Mouse (Mus musculus): Measurements from ENCODE around the gene Ap3d1. TPM values are rescaled to one million over a fixed set of nuclear protein-coding genes. Genes with fewer than 3 reads are reported as not detected.
A peak's percentile ranks its signal among the peaks of the same experiment; 100 is the strongest.

The Ap3d1 gene
- total RNA-seq, 2 experiments from 2014 or later = 140 to 153 TPM

DNA sequence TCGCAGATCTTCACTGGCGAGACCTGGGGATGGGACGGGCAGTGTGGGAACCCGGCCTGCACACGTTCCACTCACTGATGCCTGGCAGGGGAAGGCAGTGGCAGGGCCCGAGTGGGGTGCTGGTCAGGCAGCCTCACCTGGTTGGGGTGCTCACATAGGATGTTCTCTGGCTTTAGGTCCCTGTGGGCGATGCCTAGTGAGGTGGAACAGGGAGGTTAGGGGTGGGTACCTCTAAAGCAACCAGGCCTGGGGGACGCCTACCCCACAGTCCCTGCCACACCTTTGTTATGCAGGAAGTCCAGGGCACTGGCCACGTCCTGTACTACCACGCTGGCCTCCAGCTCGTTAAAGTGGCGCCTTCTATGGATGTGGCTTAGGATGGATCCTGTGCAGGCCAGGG lies 73.0 kb downstream of the Ap3d1 start:
- no peak for DNase-seq (ENCODE audit: low spot score in 2 of 2)

DNA sequence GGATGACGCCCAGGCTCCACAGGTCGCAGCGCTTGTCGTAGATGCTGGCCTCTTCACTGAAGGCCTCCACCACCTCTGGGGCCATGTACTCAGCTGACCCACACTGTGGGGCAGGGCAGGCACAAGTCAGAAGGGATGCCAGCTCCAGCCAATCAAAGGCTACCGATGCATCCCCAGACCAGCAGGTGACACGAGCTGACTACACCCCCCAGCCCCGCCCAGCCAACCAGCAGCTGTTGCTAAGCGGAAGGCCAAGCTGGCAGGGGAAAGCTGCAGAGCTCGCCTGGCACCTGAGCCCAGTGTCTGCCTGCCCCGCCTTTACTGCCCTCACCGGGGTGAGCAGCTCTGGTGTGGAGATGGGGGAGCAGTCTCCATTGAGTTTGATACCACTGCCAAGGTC lies 73.5 kb downstream of the Ap3d1 start:
- DNase-seq (ENCODE audit: low spot score in 2 of 2) = no peak

DNA sequence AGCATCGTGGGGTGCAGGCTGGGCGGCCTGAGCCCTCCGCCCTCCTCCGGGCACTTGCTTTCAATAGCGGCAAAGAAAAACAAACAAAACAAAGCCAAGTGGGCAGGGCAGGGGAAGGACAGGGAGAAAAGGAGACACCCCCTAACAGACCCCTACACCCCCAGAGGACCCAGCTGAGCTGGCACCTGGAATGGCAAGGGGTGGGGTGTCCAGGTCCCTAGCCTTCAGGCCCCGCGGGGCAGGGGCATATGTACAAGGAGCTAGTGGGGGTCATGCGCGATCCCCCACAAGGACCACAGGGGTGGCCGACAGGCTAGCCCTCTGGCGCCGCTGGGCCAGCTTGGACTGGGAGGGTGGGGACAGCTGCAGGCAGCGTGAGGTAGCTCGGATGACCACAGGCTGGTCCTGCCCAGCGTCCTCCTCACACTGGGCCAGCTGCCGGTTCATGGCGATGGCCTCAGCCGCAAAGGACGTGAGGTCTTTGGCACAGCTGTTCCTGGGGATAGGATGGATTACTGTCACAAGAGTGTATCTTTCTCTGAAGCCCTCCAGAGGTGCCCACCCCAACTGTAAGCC lies 75.1 kb downstream of the Ap3d1 start:
- DNase-seq (ENCODE audit: low spot score in 2 of 2) = no peak

DNA sequence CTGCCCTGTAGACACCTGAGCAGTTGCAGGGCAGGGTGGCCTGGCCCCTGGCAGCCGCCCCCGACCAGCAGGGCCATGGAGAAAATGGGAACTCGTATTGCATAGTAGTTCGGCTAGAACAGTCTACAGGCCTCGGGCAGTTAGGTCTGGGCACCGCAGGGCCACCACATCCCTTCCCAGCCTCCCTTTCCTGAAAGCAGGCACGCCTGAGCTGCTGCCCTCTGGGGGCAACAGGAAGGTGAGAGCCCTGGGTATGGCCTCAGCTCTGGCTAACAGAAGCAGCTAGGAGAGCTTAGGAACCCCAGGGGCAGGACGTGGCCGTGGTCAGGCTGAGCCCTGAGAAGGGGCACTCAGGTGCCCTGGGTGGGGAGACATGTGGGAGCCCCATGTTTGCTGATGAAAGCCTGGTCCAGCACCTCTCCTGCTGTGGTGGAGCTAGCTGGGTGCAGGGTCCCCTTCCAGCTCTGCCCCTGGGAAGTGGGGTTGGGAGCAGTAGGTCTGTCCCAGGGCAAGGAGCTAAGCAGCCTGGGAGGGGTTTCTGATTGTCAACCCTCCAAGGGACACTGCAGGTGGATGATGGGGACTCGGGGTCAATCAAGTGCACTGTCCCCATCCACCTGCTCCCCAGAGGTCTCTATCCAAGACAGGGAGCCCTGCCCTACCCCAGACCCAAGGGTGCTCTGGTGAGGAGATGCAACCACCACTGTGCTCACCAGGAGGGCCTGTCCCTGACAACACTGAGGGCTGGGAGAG lies 75.9 kb downstream of the Ap3d1 start:
- no peak for DNase-seq (ENCODE audit: low spot score in 2 of 2)

DNA sequence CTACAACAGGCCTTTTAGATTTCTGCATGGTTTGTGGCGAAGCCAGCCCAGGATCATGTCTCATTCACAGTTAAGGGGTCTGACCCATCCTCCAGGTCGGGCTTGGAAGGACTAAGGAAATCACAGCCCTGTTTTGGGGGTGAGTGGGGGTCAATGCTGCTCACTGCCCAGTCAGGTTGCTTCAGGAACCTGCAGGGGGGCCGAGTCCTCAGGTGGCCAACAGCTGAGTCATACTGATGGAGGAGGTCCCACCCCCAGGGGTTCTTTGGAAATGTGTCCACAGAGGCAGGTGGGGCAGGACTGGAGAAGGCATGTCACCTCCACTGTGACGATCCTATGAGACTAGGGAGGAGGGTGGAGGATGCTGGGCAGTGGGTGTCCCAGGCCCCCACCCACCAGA lies 76.6 kb downstream of the Ap3d1 start:
- no peak for DNase-seq (ENCODE audit: low spot score in 2 of 2)

DNA sequence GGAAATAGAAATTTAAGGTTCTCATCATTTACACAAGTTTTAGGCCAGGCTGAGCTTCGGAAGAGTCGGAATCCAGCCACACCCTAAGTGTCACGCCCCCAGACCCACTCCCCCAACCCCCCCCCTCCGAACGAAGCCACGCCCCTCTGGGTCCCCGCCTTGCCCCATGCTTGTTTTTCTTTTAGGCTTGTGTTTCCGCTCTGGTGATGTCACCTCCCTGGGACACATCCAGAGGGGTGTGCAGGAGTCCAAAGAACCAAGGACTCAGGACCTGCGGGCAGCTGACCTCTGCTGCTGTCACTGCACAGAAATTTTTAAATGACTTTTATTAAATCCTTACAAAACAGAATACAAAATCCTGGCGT lies 77.1 kb downstream of the Ap3d1 start:
- no peak for DNase-seq (ENCODE audit: low spot score in 2 of 2)

DNA sequence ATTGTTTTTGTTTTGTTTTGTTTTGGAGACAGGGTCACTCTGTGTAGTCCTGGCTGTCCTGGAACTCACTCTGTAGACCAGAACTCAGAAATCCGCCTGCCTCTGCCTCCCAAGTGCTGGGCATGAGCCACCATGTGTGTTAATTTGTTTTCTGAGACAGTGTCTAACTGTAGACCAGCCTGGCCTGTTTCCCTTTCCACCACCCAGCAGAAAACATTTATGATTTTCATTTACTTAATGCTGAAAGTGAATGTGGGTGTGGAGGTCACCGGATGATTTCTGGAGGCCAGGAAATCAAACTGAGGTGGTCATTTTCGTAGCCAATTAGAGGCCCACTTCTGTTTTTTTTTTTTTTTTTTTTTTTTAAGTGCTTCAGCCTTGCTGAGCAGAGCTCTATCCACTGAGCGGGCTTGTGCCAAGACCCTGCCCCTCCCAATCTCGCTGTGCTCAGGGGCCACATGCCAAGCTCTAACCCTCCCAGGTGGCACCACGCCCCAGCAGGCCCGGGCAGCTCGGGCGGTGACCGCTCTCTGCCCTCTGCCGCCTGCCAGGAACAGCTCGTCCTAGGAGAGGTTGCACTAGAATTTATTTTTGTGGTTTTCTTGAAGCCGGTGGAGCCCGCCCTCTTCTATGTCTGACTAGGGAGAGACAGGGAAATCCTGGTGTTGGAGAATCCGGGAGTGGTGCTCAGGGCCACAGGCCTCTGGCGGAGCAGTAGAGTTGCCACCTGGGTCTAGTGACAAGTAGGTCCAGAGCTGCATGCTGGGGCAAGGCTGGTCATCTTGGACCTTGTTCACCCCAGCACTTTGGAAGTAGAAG lies 77.7 kb downstream of the Ap3d1 start:
- no peak for DNase-seq (ENCODE audit: low spot score in 2 of 2)

DNA sequence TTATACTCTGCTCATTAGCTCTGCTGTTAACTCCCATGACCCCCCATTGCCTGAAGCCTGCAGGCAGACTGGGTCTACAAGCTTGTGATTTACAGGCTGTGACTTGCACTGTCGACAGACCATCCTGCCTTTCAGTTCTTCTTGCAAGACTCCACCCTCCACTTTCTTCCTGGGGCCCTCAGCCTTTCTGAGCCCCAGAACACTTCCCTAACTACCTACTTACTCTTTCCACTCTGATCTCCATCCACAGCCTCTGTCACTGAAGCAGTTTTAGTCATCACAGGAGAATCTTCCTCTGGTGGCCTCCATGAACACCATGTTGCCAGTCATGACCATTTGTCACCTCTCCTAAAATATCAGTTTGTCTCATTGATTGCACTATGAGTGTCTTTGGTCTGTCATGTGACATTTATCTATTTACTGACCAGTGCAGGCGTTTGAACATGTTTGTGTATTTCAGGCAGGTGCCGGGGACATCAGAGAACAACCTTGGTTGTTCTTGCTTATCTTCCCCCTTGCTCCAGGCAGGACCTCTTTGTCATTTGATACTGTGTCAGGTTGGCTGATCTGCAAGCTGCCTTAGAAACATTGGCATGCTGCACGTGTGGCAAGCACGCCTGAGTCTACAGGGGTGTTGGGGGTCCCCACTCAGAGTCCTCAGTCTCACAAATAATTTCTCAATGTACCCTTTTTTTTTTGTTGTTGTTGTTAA lies 78.4 kb downstream of the Ap3d1 start:
- DNase-seq (ENCODE audit: low spot score in 2 of 2) = no peak

GRCm38 (mm10) chr10:80661149-80661548 lies 80.9 kb downstream of the Ap3d1 start:
- no peak for DNase-seq (ENCODE audit: low spot score in 2 of 2)

GRCm38 (mm10) chr10:80659213-80659612 lies 82.9 kb downstream of the Ap3d1 start:
- peak; percentile 79 to 85 for DNase-seq (ENCODE audit: low spot score in 2 of 2)

DNA sequence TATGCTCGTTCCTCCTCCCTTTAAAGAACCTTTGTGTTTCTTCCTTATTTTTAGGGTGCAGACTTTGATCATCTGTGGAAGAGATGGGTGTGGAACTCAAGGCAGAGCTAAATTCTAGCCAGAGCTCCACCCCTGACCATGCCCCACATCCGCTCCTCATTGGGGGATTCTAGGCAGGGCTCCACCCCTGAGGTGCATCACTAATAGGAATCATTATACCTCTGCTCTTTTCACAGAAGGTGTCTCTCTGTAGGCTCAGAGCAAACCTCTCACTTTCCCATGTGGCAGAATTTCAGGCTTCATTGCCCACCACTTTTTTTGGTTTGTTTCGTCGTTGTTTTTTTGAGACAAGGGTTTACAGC lies 83.2 kb downstream of the Ap3d1 start:
- DNase-seq (ENCODE audit: low spot score in 2 of 2) = no peak

GRCm38 (mm10) chr10:80658194-80658840 lies 83.7 kb downstream of the Ap3d1 start:
- DNase-seq (ENCODE audit: low spot score in 2 of 2) = no peak

Other genes with a start within 250 kb of the Ap3d1 start
- not detected for gene Onecut3, start 247.4 kb downstream of the Ap3d1 start, total RNA-seq (2021)
- under 1 TPM; 0.12 to 0.21 TPM for gene Atp8b3, start 203.1 kb downstream of the Ap3d1 start, total RNA-seq (2021)
- 10 to 100 TPM; 41.4 to 42.3 TPM for gene Rexo1, start 180.7 kb downstream of the Ap3d1 start, total RNA-seq (2021)
- 10 to 100 TPM; 54.8 to 68.7 TPM for gene Klf16, start 164.9 kb downstream of the Ap3d1 start, total RNA-seq (2021)
- 100 to 1,000 TPM; 179 to 185 TPM for gene Abhd17a, start 151.9 kb downstream of the Ap3d1 start, total RNA-seq (2021)
- gene Scamp4, start 139.4 kb downstream of the Ap3d1 start, total RNA-seq (2021) = 10 to 100 TPM; 49.1 to 50.5 TPM
- 1 to 10 TPM; 2.3 to 6.4 TPM for gene Adat3, start 139.4 kb downstream of the Ap3d1 start, total RNA-seq (2021)
- gene Gm49322, start 136.2 kb downstream of the Ap3d1 start, total RNA-seq (2021) = 1 to 10 TPM; 3.5 to 3.7 TPM
- gene Csnk1g2, start 119.4 kb downstream of the Ap3d1 start, total RNA-seq (2021) = 100 to 1,000 TPM; 253 to 267 TPM
- 10 to 100 TPM; 87.6 to 93.8 TPM for gene Btbd2, start 85.2 kb downstream of the Ap3d1 start, total RNA-seq (2021)
- 10 to 100 TPM; 43.3 to 47.7 TPM for gene Mknk2, start 64.2 kb downstream of the Ap3d1 start, total RNA-seq (2021)
- 10 to 100 TPM; 17.1 to 17.2 TPM for gene Mob3a, start 40.3 kb downstream of the Ap3d1 start, total RNA-seq (2021)
- gene Izumo4, start 40.1 kb downstream of the Ap3d1 start, total RNA-seq (2021) = 10 to 100 TPM; 42.6 to 45.2 TPM
- 10 to 100 TPM; 43.0 to 44.4 TPM for gene Dot1l, start 12.9 kb upstream of the Ap3d1 start, total RNA-seq (2021)
- gene Sf3a2, start 55.9 kb upstream of the Ap3d1 start, total RNA-seq (2021) = 10 to 100 TPM; 46.8 to 53.3 TPM
- gene Plekhj1, start 56.4 kb upstream of the Ap3d1 start, total RNA-seq (2021) = 10 to 100 TPM; 66.1 to 77.7 TPM
- 1 to 10 TPM; 2.4 to 2.9 TPM for gene Amh, start 63.0 kb upstream of the Ap3d1 start, total RNA-seq (2021)
- 1 to 10 TPM; 6.6 to 8.0 TPM for gene Jsrp1, start 71.2 kb upstream of the Ap3d1 start, total RNA-seq (2021)
- gene Oaz1, start 84.4 kb upstream of the Ap3d1 start, total RNA-seq (2021) = 100 to 1,000 TPM; 517 to 561 TPM
- 10 to 100 TPM; 35.4 to 45.0 TPM for gene Lingo3, start 101.8 kb upstream of the Ap3d1 start, total RNA-seq (2021)
- gene Lsm7, start 112.9 kb upstream of the Ap3d1 start, total RNA-seq (2021) = 10 to 100 TPM; 34.8 to 48.8 TPM
- gene Sppl2b, start 113.0 kb upstream of the Ap3d1 start, total RNA-seq (2021) = 10 to 100 TPM; 45.6 to 53.7 TPM
- gene Tmprss9, start 129.6 kb upstream of the Ap3d1 start, total RNA-seq (2021) = under 1 TPM; 0.12 to 0.26 TPM
- 100 to 1,000 TPM; 131 to 136 TPM for gene Timm13, start 158.7 kb upstream of the Ap3d1 start, total RNA-seq (2021)
- 10 to 100 TPM; 20.0 to 20.1 TPM for gene Lmnb2, start 176.0 kb upstream of the Ap3d1 start, total RNA-seq (2021)
- 10 to 100 TPM; 25.1 to 38.3 TPM for gene Gadd45b, start 187.8 kb upstream of the Ap3d1 start, total RNA-seq (2021)